Mouse (Mus musculus): ENCODE data around the gene Rhd. TPM values are rescaled to one million over a fixed set of nuclear protein-coding genes. Genes with fewer than 3 reads are reported as not detected.

The Rhd gene
- polyA plus RNA-seq, 1 experiment = 1.6 TPM

DNA sequence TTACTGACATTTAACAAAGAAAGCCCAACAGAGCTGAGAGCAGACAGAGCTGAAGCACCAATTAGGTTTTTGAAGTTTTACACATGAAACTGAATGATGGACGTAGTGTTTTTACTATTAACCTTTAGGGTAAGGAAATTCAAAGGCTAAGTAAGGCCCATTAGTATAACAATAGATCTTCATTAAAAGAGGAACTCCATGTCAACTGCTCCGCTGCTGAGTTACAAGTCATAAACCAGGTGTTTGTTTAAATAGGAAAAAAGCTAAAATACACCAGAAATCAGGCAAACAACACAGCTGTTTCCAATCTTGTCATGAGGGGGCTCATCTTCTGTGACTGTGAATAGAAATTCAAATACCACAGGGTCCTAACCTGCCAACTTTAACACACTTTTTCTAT is 13.1 kb upstream of the Rhd start:
- Histone ChIP-seq H3K4me1 (ENCODE audit: control insufficient read depth, insufficient read depth, low read length) (peaks cover 7% of the 10 kb centered on the region), H3K4me3 (ENCODE audit: control insufficient read depth, low read depth, low read length) (no peak overlapping the region), H3K27ac (ENCODE audit: control insufficient read depth, insufficient read depth, low read depth, low read length) (no peak overlapping the region), H3K36me3 (ENCODE audit: control insufficient read depth, insufficient read depth, low read length) (no peaks in the 10 kb centered on the region), H3K27me3 (ENCODE audit: control insufficient read depth, insufficient read depth, low read length) (no peaks in the 10 kb centered on the region)
- TF ChIP-seq CTCF (IDR thresholded peaks at IDR 0.05; ENCODE audit: control insufficient read depth, insufficient read depth, insufficient replicate concordance, low read depth, low read length) (no peak), POLR2A (IDR thresholded peaks at IDR 0.05; ENCODE audit: control insufficient read depth, low read depth, low read length) (no peak)

DNA sequence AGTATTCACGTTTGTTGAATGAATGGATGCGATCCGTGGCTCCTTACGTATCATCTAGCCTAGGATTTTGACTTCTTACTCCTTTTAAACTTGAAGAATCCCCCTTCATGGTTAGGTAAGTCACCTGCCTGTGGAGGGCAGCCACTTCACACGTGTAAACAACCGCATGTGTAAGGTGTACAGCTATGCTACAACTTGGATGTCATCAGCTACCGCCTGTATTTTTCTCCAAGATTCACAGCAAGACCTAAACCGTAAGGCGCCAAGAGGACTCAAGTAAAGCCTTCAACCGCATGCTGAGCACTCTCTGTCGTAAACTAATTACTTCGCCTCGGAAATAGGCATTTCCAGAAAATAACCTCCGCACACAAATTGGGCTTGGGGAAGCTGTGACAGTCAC is 12.5 kb upstream of the Rhd start:
- H3K27me3 ChIP-seq (ENCODE audit: control insufficient read depth, insufficient read depth, low read length) = no peaks in the 10 kb centered on the region
- H3K4me3 ChIP-seq (ENCODE audit: control insufficient read depth, low read depth, low read length) = peak overlapping the region; percentile 94
- peaks cover 7% of the 10 kb centered on the region for H3K4me1 ChIP-seq (ENCODE audit: control insufficient read depth, insufficient read depth, low read length)
- 0 out of 2 replicates have a peak overlapping the region, but pooled peaks have one; percentile 32 for H3K27ac ChIP-seq (ENCODE audit: control insufficient read depth, insufficient read depth, low read depth, low read length)
- H3K36me3 ChIP-seq (ENCODE audit: control insufficient read depth, insufficient read depth, low read length) = no peaks in the 10 kb centered on the region
- TF ChIP-seq POLR2A (IDR thresholded peaks at IDR 0.05; ENCODE audit: control insufficient read depth, low read depth, low read length) (no peak), CTCF (IDR thresholded peaks at IDR 0.05; ENCODE audit: control insufficient read depth, insufficient read depth, insufficient replicate concordance, low read depth, low read length) (no peak)

DNA sequence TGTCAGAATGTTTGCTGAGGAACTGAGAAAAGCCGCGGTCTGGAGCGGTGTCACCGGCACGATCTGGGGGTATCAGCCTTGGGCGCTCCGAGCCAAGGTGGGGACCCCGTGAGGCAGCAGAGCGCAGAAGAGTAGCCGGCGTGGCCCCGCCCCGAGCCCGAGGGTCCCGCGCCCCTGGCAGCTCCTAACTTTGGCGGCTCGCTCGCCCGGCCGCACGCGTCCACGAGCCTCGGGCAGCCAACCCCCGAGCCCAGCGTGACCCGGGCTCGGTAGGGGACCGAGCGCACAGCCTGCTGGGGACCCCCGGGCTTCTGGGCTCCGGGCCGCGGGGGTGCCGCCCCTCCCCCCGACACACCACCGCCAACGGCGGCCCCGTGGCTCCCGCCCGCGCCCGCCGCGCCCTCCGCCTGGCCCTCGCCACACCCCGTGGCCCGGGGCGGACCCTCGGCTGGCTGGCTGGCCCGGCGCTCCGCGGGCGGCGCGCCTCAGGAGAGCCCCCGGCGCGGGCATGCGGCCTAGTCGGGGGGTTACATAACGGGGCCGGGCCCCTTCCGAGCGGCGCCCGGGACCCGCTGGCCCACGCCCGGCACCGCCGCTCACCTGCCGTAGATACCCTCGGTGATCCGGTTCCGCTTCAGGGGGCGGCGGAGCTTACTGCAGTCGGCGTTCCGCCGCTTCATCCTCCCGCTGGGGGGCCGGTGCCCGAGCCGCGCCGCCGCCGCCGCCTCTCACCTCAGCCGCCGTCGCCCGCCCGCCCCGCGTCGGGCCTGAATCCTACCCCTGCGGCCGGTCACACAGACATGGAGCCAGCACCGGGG is 11.7 kb upstream of the Rhd start:
- Histone ChIP-seq H3K36me3 (ENCODE audit: control insufficient read depth, insufficient read depth, low read length) (no peaks in the 10 kb centered on the region), H3K4me3 (ENCODE audit: control insufficient read depth, low read depth, low read length) (peak overlapping the region; percentile 94), H3K27me3 (ENCODE audit: control insufficient read depth, insufficient read depth, low read length) (no peaks in the 10 kb centered on the region), H3K4me1 (ENCODE audit: control insufficient read depth, insufficient read depth, low read length) (peaks cover 7% of the 10 kb centered on the region), H3K27ac (ENCODE audit: control insufficient read depth, insufficient read depth, low read depth, low read length) (peak overlapping the region; percentile 89)
- TF ChIP-seq POLR2A (IDR thresholded peaks at IDR 0.05; ENCODE audit: control insufficient read depth, low read depth, low read length) (no peak; the same call in 1 of the 2 replicates), CTCF (IDR thresholded peaks at IDR 0.05; ENCODE audit: control insufficient read depth, insufficient read depth, insufficient replicate concordance, low read depth, low read length) (no peak)

DNA sequence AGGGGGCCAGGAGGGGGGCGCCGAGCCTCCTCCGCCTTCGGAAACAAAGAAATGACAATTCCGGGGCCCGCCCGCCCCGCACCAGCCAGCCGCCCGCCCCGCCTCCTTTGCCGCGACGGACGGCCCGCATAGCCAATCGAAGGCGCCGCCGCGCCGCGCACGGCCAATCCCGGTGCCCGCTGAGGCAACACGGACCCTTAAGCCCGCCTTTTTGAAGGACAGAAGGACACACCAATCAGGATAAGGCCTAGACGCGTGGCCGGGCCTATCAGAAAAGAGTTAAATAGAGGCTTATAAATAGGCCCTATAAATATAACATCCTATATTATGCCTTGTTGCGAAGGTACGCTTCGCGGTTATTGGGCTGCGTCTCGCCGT is 11.1 kb upstream of the Rhd start, which contains the start of gene Maco1:
Maco1 (minus strand) TSS at position 87 of the 378 bp plus-strand sequence.
- no peak for TF ChIP-seq POLR2A (IDR thresholded peaks at IDR 0.05; ENCODE audit: control insufficient read depth, low read depth, low read length)
- TF ChIP-seq CTCF (IDR thresholded peaks at IDR 0.05; ENCODE audit: control insufficient read depth, insufficient read depth, insufficient replicate concordance, low read depth, low read length) = no peak
- peak within 1 kb of the TSS; percentile 89 for H3K27ac ChIP-seq (ENCODE audit: control insufficient read depth, insufficient read depth, low read depth, low read length)
- peaks cover 7% of the 10 kb centered on the region for H3K4me1 ChIP-seq (ENCODE audit: control insufficient read depth, insufficient read depth, low read length)
- H3K4me3 ChIP-seq (ENCODE audit: control insufficient read depth, low read depth, low read length) = peak within 1 kb of the TSS; percentile 94
- H3K27me3 ChIP-seq (ENCODE audit: control insufficient read depth, insufficient read depth, low read length) = no peaks in the 10 kb centered on the region
- no peaks in the 10 kb centered on the region for H3K36me3 ChIP-seq (ENCODE audit: control insufficient read depth, insufficient read depth, low read length)

DNA sequence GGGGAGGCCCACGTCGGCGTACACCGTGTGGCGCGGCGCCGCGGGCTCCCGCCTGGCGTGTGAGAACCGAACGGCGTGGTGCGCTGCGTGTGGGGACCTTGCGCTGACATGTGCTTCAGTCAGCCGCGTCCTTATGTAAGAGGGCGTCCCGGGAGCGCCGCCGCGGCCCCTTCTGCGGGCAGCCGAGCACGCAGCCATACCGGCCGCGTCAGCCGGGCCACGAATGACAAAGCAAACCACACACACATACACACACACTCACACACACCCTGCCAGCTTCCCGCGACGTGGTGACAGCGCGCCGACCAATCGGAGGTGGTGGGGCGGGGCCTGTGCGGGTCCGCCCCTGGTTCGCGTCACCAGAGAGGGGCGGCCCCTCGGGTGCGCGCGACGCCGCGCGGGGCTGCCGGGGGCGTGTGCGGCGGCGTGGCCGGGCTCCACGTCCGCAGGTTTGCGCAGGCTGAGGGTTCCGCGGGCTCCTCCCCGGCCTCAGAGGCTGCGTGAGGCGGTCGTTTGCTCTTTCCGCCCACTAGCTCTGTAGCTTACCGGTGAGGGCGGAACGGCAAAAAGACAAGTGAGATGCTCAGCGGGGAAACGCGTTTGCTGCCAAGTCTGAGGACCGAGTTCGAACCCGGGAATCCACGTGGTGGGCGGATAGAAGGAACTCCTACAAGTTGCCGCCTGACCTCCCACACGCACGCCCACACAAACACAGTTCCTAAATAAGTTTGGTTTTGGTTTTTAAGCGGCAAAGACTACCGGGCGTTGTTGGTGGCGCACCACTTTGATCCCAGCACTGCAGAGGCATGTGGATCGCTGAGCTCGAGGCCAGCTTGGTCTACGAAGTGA is 10.5 kb upstream of the Rhd start:
- TF ChIP-seq CTCF (IDR thresholded peaks at IDR 0.05; ENCODE audit: control insufficient read depth, insufficient read depth, insufficient replicate concordance, low read depth, low read length) (no peak), POLR2A (IDR thresholded peaks at IDR 0.05; ENCODE audit: control insufficient read depth, low read depth, low read length) (peak; percentile 54)
- H3K36me3 ChIP-seq (ENCODE audit: control insufficient read depth, insufficient read depth, low read length) = no peaks in the 10 kb centered on the region
- peaks cover 7% of the 10 kb centered on the region for H3K4me1 ChIP-seq (ENCODE audit: control insufficient read depth, insufficient read depth, low read length)
- H3K27ac ChIP-seq (ENCODE audit: control insufficient read depth, insufficient read depth, low read depth, low read length) = peak overlapping the region; percentile 84
- peak overlapping the region; percentile 92 for H3K4me3 ChIP-seq (ENCODE audit: control insufficient read depth, low read depth, low read length)
- no peaks in the 10 kb centered on the region for H3K27me3 ChIP-seq (ENCODE audit: control insufficient read depth, insufficient read depth, low read length)

DNA sequence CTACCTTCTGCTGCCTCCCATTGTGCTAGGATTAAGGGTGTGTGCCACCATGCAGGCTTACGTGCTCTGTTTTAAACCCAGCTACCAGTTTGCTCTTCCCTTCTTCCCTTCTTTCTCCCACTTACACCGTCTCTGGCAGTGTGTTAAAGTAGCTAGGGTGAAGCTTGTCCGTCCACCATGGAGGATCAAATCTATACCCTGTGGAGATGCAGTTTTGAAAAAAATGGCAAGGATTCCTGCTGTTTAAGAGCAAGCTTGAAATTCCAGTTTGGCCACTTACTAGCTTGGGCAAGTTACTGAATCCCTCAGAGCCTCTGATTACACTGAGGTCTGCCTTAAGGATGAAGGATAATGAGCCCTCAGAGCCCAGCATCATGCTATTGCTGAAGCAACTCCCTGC is 9.0 kb upstream of the Rhd start:
- no peak for TF ChIP-seq CTCF (IDR thresholded peaks at IDR 0.05; ENCODE audit: control insufficient read depth, insufficient read depth, insufficient replicate concordance, low read depth, low read length)
- no peak for TF ChIP-seq POLR2A (IDR thresholded peaks at IDR 0.05; ENCODE audit: control insufficient read depth, low read depth, low read length)
- H3K27ac ChIP-seq (ENCODE audit: control insufficient read depth, insufficient read depth, low read depth, low read length) = no peak overlapping the region
- no peaks in the 10 kb centered on the region for H3K27me3 ChIP-seq (ENCODE audit: control insufficient read depth, insufficient read depth, low read length)
- H3K36me3 ChIP-seq (ENCODE audit: control insufficient read depth, insufficient read depth, low read length) = no peaks in the 10 kb centered on the region
- no peak overlapping the region for H3K4me3 ChIP-seq (ENCODE audit: control insufficient read depth, low read depth, low read length)
- peaks cover 7% of the 10 kb centered on the region for H3K4me1 ChIP-seq (ENCODE audit: control insufficient read depth, insufficient read depth, low read length)

DNA sequence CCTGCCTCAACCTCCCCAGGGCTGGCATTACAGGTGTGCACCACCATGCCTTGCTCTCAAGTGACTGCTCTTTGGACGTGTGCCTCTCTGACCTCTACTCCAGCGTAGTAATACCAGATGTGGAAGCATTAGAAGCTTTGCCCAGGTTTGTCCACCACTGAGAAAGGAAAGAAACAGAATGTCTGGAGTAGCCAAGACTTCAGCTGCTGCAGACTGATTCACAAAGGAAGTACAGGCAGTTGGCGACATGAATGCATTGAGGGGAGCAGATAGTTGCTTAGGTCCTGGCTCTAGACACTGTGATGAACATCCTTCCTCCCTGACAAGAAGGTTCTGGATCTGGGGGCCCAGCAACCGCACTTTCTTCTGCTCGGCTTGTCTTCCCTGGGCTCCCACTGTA is 8.3 kb upstream of the Rhd start:
- H3K4me1 ChIP-seq (ENCODE audit: control insufficient read depth, insufficient read depth, low read length) = peaks cover 7% of the 10 kb centered on the region
- H3K27ac ChIP-seq (ENCODE audit: control insufficient read depth, insufficient read depth, low read depth, low read length) = no peak overlapping the region
- no peak overlapping the region for H3K4me3 ChIP-seq (ENCODE audit: control insufficient read depth, low read depth, low read length)
- TF ChIP-seq CTCF (IDR thresholded peaks at IDR 0.05; ENCODE audit: control insufficient read depth, insufficient read depth, insufficient replicate concordance, low read depth, low read length) (no peak), POLR2A (IDR thresholded peaks at IDR 0.05; ENCODE audit: control insufficient read depth, low read depth, low read length) (no peak)
- no peaks in the 10 kb centered on the region for H3K36me3 ChIP-seq (ENCODE audit: control insufficient read depth, insufficient read depth, low read length)
- no peaks in the 10 kb centered on the region for H3K27me3 ChIP-seq (ENCODE audit: control insufficient read depth, insufficient read depth, low read length)
